Mouse (Mus musculus): ENCODE data around the gene Tpbgl.

Gene Tpbgl

GRCm38 (mm10) chr7:99644701-99645100 lies 17.8 kb upstream of the Tpbgl start:
- ATAC-seq (ENCODE audit: insufficient number of reproducible peaks, low FRiP score, low TSS enrichment) = no peak

DNA sequence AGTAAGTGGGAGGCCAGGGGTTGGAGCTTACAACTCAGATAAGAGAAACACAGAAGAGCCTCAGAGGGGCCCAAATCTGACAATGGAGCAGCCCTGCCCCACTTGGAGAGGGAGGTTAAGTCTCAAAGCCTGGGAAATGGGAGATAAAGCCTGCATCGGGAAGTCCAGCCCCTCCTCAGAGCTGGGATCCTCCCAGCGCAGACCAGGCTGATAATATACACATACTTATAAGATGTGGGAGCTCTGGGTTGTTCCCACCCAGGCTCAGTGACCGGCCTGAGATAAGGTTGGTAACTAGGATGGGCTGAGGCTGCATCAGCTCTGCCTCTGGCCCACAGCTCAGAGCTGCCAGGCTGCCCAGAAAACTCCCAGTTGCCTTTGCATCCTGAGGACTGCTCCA lies 15.2 kb upstream of the Tpbgl start:
- no peak for ATAC-seq (ENCODE audit: insufficient number of reproducible peaks, low FRiP score, low TSS enrichment)

GRCm38 (mm10) chr7:99641245-99641644 lies 14.3 kb upstream of the Tpbgl start:
- ATAC-seq (ENCODE audit: insufficient number of reproducible peaks, low FRiP score, low TSS enrichment) = no peak

DNA sequence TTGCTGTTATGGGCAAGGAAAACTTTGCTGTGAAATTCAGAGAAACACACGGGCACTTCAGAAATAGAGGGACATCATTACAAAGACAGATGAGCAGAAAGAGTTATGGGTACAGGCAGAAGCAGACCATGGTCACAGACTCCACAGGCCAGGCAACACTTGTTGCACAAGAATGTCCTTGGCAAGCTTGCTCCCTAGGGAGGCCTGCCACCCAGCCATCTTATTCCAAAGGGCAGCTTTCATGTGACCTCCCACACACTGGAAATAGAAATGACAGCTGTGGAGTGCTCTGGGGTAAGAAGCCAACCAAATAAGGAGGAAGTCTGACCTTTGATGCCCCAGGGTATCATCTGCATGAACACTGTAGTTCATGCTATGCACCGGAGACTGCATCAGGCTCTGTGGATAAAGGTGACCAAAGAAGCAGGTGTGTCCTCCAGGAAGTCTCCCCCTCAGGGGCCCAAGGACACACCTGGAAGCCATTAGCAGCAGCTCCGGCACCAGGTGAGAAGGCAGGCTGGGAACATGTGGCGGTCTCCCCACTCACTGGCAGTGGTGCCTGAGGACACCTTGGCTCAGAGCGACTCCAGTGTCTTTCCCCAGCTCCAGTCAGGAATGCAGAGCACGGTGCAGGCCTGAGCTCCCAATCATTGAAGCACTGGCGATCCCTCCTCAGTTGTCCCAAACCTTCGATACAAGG lies 7.2 kb upstream of the Tpbgl start:
- no peak for ATAC-seq (ENCODE audit: insufficient number of reproducible peaks, low FRiP score, low TSS enrichment)

DNA sequence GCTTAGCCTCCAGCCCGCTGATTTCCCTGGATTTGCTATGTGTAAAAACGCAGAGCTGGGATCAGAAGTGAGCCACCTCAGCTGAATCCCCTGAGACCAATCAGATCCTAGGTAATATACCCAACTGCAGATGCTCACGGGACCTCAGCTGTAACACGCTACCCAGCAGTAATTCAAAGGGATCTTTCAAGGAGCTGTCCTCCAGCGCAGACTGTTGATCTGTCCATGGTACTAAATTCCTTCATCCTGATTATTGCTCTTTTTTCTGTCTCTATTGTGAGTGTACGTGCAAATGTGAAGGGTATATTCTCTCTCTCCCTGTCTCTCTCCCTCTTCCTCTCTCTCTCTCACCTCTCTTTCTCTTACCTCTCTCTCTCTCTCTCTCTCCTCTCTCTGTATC lies 5.4 kb upstream of the Tpbgl start:
- no peak for ATAC-seq (ENCODE audit: insufficient number of reproducible peaks, low FRiP score, low TSS enrichment)

DNA sequence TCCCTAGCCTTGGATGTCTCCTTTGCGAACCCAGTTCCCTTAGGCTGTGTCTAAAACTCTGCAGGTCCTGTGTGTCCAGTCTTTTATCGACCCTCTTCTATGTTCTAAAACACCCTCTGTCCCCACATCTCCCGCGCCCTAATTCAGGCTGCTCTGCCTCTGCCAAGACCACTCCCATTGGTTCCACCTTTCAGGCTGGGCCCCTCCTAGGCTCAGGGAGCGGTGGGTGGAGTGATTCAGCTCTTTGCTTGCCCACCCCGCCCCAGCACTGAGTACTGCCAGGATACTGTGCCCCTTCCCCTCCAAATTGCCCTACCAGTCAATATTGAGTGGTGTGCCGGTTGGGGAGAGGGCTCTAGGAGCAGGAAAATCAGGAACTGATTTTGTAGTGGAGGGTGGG lies 463 bp upstream of the Tpbgl start:
- ATAC-seq (ENCODE audit: insufficient number of reproducible peaks, low FRiP score, low TSS enrichment) = no peak

GRCm38 (mm10) chr7:99625722-99626375 lies 1.1 kb downstream of the Tpbgl start:
- peak; percentile 50; the same call in 1 of the 2 replicates for ATAC-seq (ENCODE audit: insufficient number of reproducible peaks, low FRiP score, low TSS enrichment)

DNA sequence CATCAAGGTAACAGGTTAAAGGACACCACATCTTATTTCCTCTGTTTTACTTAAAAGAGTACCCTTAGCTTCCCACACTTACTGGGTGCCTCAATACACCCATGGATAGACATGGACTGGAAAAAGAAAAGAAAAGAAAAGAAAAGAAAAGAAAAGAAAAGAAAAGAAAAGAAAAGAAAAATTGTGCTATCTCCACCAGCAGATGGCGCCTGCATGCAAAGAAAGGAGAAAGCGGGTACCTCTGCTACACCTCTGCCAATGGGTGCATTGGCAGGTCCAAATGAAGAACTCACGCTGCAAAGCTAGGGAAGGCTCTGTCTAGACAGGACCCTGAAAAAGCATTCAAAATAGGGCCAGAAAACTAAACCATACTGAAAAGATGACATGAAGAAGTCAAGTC lies 8.0 kb downstream of the Tpbgl start:
- ATAC-seq (ENCODE audit: insufficient number of reproducible peaks, low FRiP score, low TSS enrichment) = no peak; the same call in 1 of the 2 replicates

DNA sequence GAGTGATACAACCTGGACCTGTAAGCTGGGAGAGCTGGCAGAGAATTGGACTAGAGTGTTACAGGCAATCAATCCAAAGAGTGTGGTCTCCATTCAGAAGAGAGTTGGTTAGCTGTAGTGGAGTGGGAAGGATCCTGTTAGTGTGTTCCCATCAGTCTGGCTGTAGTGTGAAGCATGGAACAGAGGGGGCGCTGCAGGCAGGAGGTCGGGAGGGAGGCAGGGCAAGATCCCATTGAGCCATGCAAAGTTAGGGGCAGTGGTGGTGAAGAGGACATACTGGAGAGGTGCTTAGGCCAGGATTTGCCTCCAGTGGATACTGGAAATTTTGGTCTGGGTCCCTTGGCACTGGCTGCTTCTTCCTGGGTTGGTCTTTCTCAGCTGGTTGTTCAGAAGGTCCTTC lies 8.6 kb downstream of the Tpbgl start:
- ATAC-seq (ENCODE audit: insufficient number of reproducible peaks, low FRiP score, low TSS enrichment) = no peak

DNA sequence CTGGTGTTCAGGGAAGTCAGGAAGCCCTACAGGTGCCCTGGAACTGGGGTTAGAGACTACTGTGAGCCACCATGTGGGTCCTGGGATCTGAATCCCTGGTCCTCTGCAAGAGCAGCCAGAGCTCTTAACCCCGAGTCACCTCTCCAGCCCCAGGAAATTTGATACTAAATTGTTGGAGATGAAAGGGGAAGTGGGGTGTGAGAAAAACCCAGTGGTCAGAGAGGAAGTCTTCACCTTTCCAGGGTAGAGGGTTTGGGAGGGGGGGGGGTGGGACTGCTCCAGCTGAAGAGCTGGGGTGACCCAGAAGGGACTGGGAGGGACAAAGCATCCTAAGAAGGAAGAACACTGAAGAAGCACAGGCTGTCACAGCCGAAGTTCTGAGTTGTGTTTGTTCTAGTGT lies 19.3 kb downstream of the Tpbgl start:
- ATAC-seq (ENCODE audit: insufficient number of reproducible peaks, low FRiP score, low TSS enrichment) = no peak

- ATAC-seq (ENCODE audit: insufficient number of reproducible peaks, low FRiP score, low TSS enrichment) = no peak
These were observed 20.1 kb downstream of the Tpbgl start for GRCm38 (mm10) chr7:99606766-99607165.

DNA sequence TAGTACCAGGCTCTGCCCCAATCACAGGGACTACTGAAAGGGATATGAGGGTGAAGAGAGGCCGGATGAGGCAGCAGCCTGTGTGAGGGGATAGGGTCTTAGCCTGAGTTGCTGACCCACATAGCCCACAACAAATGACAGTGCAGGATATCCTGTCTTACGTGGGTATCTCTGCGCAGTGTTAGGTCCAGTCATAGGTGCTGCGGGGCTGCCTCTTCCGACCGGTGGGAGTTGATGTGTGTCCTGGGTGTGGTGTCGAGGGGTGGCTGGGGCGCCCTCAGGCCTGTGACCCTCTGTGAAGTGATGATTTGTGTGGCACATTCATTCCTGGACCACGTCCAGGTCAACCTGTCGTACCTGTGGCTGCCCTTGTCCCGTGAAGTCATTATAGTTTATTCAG lies 20.6 kb downstream of the Tpbgl start:
- ATAC-seq (ENCODE audit: insufficient number of reproducible peaks, low FRiP score, low TSS enrichment) = no peak

DNA sequence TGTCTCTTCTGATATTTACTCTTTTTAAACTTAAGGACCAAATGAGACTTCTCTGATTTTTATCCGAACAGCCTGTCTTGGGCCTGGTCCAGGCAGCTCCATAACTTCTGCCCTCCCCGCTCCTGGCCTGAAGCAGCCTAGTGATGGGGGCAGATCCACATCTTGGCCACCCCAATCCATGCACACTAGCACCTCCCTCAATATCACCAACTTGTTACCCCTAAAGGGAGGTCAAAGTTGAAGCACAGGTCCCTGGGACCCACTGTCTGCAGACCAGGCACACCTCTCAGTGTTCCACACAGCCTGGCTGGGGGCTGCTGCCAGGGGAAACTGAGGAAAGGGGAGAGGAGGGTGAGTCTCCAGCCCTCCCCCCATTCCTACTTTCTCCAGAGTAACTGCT lies 21.8 kb downstream of the Tpbgl start:
- ATAC-seq (ENCODE audit: insufficient number of reproducible peaks, low FRiP score, low TSS enrichment) = no peak

DNA sequence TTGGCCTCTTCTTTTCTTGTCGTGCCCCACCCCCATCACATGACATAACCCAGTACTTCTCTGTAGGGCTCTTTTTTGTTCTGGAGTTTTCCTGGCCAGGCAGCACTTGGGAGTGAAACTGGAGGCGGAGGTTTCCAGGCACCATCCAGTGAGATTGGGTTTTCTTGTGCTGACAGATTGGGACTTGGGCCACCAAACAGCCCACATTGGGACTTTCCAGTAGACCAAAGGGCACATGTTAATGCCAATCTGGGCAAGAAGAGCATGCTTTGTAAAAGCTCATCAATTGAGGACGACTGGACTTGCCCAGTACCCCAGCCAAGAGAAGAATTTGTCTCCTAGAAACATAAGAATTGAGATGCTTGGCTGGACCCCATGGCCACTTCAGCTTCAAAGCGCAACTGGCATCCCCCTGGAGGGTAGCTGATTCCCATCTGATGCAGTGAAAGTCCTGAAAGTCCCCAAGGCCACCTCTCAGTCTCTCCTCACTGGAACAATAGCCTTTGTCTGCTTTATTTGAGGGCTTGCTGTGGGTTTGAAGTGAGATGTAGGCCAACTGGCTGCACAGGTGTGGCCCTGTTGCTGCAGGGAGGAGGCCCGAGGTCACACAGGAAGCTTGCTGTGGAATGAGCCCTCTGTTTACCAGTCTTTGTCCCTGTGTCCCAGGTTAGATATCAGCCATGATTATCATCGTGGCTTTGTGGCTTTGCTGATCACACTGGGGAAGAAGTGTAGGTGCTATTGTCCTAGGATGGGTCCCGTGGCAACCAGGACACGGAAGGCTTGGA lies 22.8 kb downstream of the Tpbgl start:
- ATAC-seq (ENCODE audit: insufficient number of reproducible peaks, low FRiP score, low TSS enrichment) = no peak

DNA sequence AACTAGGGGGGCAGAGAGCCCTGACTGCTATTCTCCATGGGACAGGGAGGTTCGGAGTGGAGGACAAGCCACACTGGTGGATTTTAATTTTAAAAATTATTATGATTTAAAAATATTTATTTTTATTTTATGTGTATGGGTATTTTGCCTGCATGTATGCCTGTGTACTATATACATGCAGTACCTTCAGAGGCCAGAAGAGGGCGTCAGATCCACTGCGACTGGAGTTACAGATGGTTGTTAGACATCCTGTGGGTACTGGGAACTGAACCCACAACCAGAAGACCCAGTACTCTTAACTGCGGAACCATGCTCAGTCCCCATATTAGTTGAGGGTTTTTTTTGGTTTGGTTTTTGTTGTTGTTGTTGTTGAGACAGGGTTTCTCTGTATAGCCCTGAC lies 28.2 kb downstream of the Tpbgl start:
- ATAC-seq (ENCODE audit: insufficient number of reproducible peaks, low FRiP score, low TSS enrichment) = no peak

DNA sequence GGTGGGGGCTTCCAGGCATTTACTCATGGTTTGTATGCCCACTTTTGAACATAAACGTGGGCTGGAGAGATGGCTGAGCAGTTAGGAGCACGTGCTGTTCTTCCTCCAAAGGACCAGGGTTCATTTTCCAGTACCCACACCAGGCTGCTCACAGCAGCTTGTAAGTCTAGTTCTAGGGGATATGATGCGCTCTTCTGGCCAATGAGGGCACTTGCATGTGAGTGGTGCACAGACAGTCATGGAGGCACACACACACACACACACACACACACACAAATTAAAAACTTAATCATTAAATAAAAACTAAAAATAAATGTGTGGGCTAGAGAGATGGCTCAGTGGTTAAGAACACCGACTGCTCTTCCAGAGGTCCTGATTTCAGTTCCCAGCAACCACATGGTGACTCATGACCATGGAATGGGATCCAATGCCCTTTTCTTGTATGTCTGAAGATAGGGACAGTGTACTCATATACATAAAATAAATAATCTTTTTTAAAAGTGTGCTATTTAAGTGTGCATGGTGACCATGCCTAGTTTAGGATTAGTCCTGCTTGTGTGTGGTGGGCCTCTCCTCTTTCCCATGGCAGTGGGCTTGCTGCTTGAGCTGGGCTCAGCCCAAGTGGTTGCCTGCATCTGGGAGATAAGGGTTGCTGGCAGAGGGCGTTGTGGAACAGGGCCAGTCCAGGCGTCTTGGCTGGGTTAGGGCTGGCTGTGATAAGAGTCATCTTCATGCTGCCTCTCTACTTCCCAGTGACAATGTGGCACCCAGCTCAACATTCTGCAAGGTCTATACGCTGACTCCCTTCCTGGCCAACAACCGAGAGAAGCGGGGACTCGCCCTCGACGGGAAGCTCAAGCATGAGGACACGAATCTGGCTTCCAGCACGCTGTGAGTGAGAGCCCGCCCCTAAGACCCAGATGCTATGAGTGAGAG lies 32.8 kb downstream of the Tpbgl start:
- no peak for ATAC-seq (ENCODE audit: insufficient number of reproducible peaks, low FRiP score, low TSS enrichment)

GRCm38 (mm10) chr7:99592669-99593068 lies 34.2 kb downstream of the Tpbgl start:
- no peak for ATAC-seq (ENCODE audit: insufficient number of reproducible peaks, low FRiP score, low TSS enrichment)

DNA sequence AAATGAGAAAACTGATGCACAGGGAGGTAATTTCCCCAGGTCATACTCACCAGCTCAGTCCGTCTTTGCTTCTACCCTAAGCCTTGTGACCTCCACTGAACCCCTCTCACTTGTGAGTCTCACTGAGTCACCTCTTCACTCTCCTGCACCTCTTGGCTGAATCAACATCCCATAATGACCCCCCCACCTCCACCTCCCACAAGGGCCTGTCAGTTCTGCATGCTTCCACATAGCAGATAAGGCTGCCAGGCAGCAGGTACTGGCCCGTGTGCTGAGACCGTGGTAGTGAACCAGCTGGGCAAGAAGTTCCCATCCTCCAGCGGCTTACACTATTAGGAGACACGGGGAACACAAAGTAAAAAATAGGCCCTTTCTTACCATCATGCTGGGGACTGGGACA lies 36.3 kb downstream of the Tpbgl start:
- no peak for ATAC-seq (ENCODE audit: insufficient number of reproducible peaks, low FRiP score, low TSS enrichment)

DNA sequence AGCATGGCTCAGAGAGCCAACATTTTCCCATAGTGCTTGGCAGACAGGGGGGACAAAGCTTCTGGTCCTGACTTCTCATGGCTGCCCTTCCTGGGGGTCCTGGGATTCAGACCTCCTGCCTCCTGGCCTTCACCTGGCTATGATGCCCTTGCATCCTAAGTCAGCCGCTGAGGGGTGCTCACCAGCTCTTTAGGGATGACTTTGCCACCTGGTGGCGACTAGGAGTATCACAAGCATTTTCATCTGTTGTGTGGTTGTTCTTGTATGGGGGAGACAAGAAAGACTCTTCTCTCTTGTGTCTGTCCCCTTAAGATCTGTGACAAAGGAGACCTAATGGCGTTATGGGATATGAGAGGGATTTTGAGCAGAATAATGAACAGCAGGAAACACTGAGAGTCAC lies 36.8 kb downstream of the Tpbgl start:
- ATAC-seq (ENCODE audit: insufficient number of reproducible peaks, low FRiP score, low TSS enrichment) = peak; percentile 60; the same call in 1 of the 2 replicates

GRCm38 (mm10) chr7:99585976-99586375 lies 40.9 kb downstream of the Tpbgl start:
- ATAC-seq (ENCODE audit: insufficient number of reproducible peaks, low FRiP score, low TSS enrichment) = no peak
